Mouse (Mus musculus): Measurements from ENCODE around the gene Filip1. TPM values are rescaled to one million over a fixed set of nuclear protein-coding genes. Genes with fewer than 3 reads are reported as not detected.
"Not testable (repeated sequence)": the region's sequence is repeated elsewhere in the genome, so short reads cannot be mapped to it uniquely, and the experiment has no call there.

The Filip1 gene
- polyA plus RNA-seq (2012; rRNA removed), result 1.4 and 3.3 TPM in 2 replicates

GRCm38 (mm10) chr9:80012751-80013150 lies at the start of gene Filip1:
TSS of gene Filip1 (minus strand) at chr9:80012851.
- DNase-seq (ENCODE audit: low read depth), result no peak

GRCm38 (mm10) chr9:80057690-80058089 lies 45.0 kb upstream of the Filip1 start:
- no peak for DNase-seq (ENCODE audit: low read depth)
- TF ChIP-seq POLR2A (IDR thresholded peaks at IDR 0.05; ENCODE audit: borderline replicate concordance, extremely low read depth, insufficient read depth, insufficient read length, poor library complexity, severe bottlenecking) (no peak), CTCF (IDR thresholded peaks at IDR 0.05; ENCODE audit: borderline replicate concordance, extremely low read depth, insufficient read depth, insufficient read length) (no peak)

More at GRCm38 (mm10) chr9:80012751-80013150, at the start of gene Filip1:
- TF ChIP-seq CTCF (IDR thresholded peaks at IDR 0.05; ENCODE audit: borderline replicate concordance, extremely low read depth, insufficient read depth, insufficient read length), result no peak
- no peak for TF ChIP-seq POLR2A (IDR thresholded peaks at IDR 0.05; ENCODE audit: borderline replicate concordance, extremely low read depth, insufficient read depth, insufficient read length, poor library complexity, severe bottlenecking)

GRCm38 (mm10) chr9:80052951-80053350 lies 40.3 kb upstream of the Filip1 start:
- DNase-seq (ENCODE audit: low read depth), result no peak

GRCm38 (mm10) chr9:80049271-80049670 lies 36.6 kb upstream of the Filip1 start:
- DNase-seq (ENCODE audit: low read depth), result not testable (repeated sequence)

More at GRCm38 (mm10) chr9:80052951-80053350, 40.3 kb upstream of the Filip1 start:
- TF ChIP-seq POLR2A (IDR thresholded peaks at IDR 0.05; ENCODE audit: borderline replicate concordance, extremely low read depth, insufficient read depth, insufficient read length, poor library complexity, severe bottlenecking), result no peak
- no peak for TF ChIP-seq CTCF (IDR thresholded peaks at IDR 0.05; ENCODE audit: borderline replicate concordance, extremely low read depth, insufficient read depth, insufficient read length)

GRCm38 (mm10) chr9:80044301-80044700 lies 31.6 kb upstream of the Filip1 start:
- not testable (repeated sequence) for DNase-seq (ENCODE audit: low read depth)

- no peak for TF ChIP-seq CTCF (IDR thresholded peaks at IDR 0.05; ENCODE audit: borderline replicate concordance, extremely low read depth, insufficient read depth, insufficient read length)
- TF ChIP-seq POLR2A (IDR thresholded peaks at IDR 0.05; ENCODE audit: borderline replicate concordance, extremely low read depth, insufficient read depth, insufficient read length, poor library complexity, severe bottlenecking), result no peak
- no peak for DNase-seq (ENCODE audit: low read depth)
Measured at GRCm38 (mm10) chr9:80039296-80039815, 26.7 kb upstream of the Filip1 start.

GRCm38 (mm10) chr9:80037997-80038383 lies 25.3 kb upstream of the Filip1 start:
- no peak for DNase-seq (ENCODE audit: low read depth)
- no peak for TF ChIP-seq CTCF (IDR thresholded peaks at IDR 0.05; ENCODE audit: borderline replicate concordance, extremely low read depth, insufficient read depth, insufficient read length)
- no peak for TF ChIP-seq POLR2A (IDR thresholded peaks at IDR 0.05; ENCODE audit: borderline replicate concordance, extremely low read depth, insufficient read depth, insufficient read length, poor library complexity, severe bottlenecking)

GRCm38 (mm10) chr9:80037262-80037996 lies 24.8 kb upstream of the Filip1 start:
- TF ChIP-seq CTCF (IDR thresholded peaks at IDR 0.05; ENCODE audit: borderline replicate concordance, extremely low read depth, insufficient read depth, insufficient read length) (no peak), POLR2A (IDR thresholded peaks at IDR 0.05; ENCODE audit: borderline replicate concordance, extremely low read depth, insufficient read depth, insufficient read length, poor library complexity, severe bottlenecking) (no peak)
- no peak for DNase-seq (ENCODE audit: low read depth)

GRCm38 (mm10) chr9:80026581-80027021 lies 13.9 kb upstream of the Filip1 start:
- TF ChIP-seq CTCF (IDR thresholded peaks at IDR 0.05; ENCODE audit: borderline replicate concordance, extremely low read depth, insufficient read depth, insufficient read length), result no peak
- no peak for TF ChIP-seq POLR2A (IDR thresholded peaks at IDR 0.05; ENCODE audit: borderline replicate concordance, extremely low read depth, insufficient read depth, insufficient read length, poor library complexity, severe bottlenecking)
- no peak for DNase-seq (ENCODE audit: low read depth)

GRCm38 (mm10) chr9:80026017-80026416 lies 13.4 kb upstream of the Filip1 start:
- DNase-seq (ENCODE audit: low read depth), result peak; percentile 71
- peak; percentile 68; the same call in 1 of the 2 replicates for TF ChIP-seq CTCF (IDR thresholded peaks at IDR 0.05; ENCODE audit: borderline replicate concordance, extremely low read depth, insufficient read depth, insufficient read length)
- no peak for TF ChIP-seq POLR2A (IDR thresholded peaks at IDR 0.05; ENCODE audit: borderline replicate concordance, extremely low read depth, insufficient read depth, insufficient read length, poor library complexity, severe bottlenecking)

GRCm38 (mm10) chr9:80025347-80025746 lies 12.7 kb upstream of the Filip1 start:
- DNase-seq (ENCODE audit: low read depth), result not testable (repeated sequence)

- no peak for DNase-seq (ENCODE audit: low read depth)
- TF ChIP-seq POLR2A (IDR thresholded peaks at IDR 0.05; ENCODE audit: borderline replicate concordance, extremely low read depth, insufficient read depth, insufficient read length, poor library complexity, severe bottlenecking), result no peak
- TF ChIP-seq CTCF (IDR thresholded peaks at IDR 0.05; ENCODE audit: borderline replicate concordance, extremely low read depth, insufficient read depth, insufficient read length), result no peak
Measured at GRCm38 (mm10) chr9:80022821-80023220, 10.2 kb upstream of the Filip1 start.

All from brain, embryonic 14.5 days (tissue).